Comparison of ENCODE assay signal across 7 mouse cellular contexts in the genomic region with DNA sequence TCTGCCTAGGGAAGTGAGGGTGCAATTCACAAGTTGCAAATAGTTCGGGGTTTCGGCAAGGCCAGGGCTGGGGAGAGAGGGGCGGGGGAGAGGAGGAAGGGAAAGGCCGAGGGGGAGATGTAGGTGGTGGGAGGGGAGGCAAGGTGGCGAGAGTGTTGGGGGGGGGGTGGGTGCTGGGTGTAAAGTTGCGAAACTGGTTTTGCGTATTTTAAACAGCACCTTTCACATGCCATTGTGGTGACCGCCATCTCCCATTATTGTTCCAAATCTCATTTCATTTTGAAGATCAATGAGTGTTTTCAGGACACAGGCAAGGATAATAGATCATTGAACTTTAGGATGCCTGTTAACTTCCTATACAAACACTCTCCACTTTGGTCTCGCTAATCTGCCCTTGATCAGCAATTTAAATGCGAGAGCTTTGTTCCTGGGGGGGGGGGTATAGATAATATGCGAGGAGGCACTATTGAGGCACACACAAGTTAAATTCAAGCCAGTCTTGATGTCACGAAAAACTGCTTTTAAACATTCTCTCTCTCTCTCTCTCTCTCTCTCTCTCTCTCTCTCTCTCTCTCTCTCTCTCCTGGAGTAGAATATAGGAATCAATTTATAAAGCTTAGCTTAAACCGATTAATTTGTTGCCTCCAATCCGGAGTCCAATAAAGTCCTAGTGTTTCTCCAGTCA. TPM values are rescaled to one million over a fixed set of nuclear protein-coding genes. Genes with fewer than 3 reads are reported as not detected.
A peak's percentile ranks its signal among the peaks of the same experiment; 100 is the strongest.
DNase-seq lines count a peak whose midpoint lies in the region; ATAC-seq lines count a peak whose summit lies in the region.

No protein-coding gene starts in this region.

- peak; percentile 26 for DNase-seq in thymus, postnatal 0 days (ENCODE audit: low spot score)
- no peak for DNase-seq in thymus, postnatal 14 days
- no peak for DNase-seq in left cerebral cortex, postnatal 36 days (ENCODE audit: low spot score in 2 of 2)
- no peak for DNase-seq in urinary bladder, adult 18-20 months (ENCODE audit: low spot score in 2 of 2)
- DNase-seq in adrenal gland, adult 2 months: no peak

- H3K9me3 ChIP-seq in forebrain, embryonic 13.5 days (replicated peaks): no peaks in the 10 kb centered on the region
- H3K9me3 ChIP-seq in liver, embryonic 16.5 days (replicated peaks; ENCODE audit: control insufficient read depth, low read length): no peaks in the 10 kb centered on the region

- peak overlapping the region; percentile 93 for H3K9ac ChIP-seq in forebrain, embryonic 13.5 days
- H3K9ac ChIP-seq in liver, embryonic 16.5 days (ENCODE audit: low read depth, low read length): peak overlapping the region; percentile 72

- 2% methylated on average over 14 of the region's 14 CpGs for WGBS in forebrain, embryonic 13.5 days
- 0% methylated on average over 14 of the region's 14 CpGs for WGBS in liver, embryonic 16.5 days (ENCODE audit: insufficient replicate concordance)

- H3K4me1 ChIP-seq in forebrain, embryonic 13.5 days: peaks cover 54% of the 10 kb centered on the region
- H3K4me1 ChIP-seq in liver, embryonic 16.5 days (ENCODE audit: control insufficient read depth, low read depth, low read length): peaks cover 29% of the 10 kb centered on the region

- no peak for ATAC-seq in forebrain, embryonic 13.5 days
- ATAC-seq in liver, embryonic 16.5 days (ENCODE audit: low read depth): no peak

- H3K27ac ChIP-seq in forebrain, embryonic 13.5 days: peak overlapping the region; percentile 97
- H3K27ac ChIP-seq in liver, embryonic 16.5 days (ENCODE audit: low read length): peak overlapping the region; percentile 74

- peak overlapping the region; percentile 71 for H3K4me2 ChIP-seq in forebrain, embryonic 13.5 days
- peak overlapping the region; percentile 82 for H3K4me2 ChIP-seq in liver, embryonic 16.5 days (ENCODE audit: low read depth, low read length)

- no peaks in the 10 kb centered on the region for H3K27me3 ChIP-seq in forebrain, embryonic 13.5 days
- peaks cover 2% of the 10 kb centered on the region for H3K27me3 ChIP-seq in liver, embryonic 16.5 days (ENCODE audit: control insufficient read depth, insufficient read depth, low read depth, low read length)

- intact Hi-C loops in left cerebral cortex, postnatal 36 days (cut with DNase I): loop anchor here (2.0 to 10.0 kb wide), 8 partner anchors 195 to 1320 kb away; a partner anchor contains a TSS

- H3K36me3 ChIP-seq in forebrain, embryonic 13.5 days (ENCODE audit: poor library complexity, severe bottlenecking): no peaks in the 10 kb centered on the region
- H3K36me3 ChIP-seq in liver, embryonic 16.5 days (ENCODE audit: control insufficient read depth, insufficient read depth): no peaks in the 10 kb centered on the region

- H3K4me3 ChIP-seq in forebrain, embryonic 13.5 days: peak overlapping the region; percentile 82
- H3K4me3 ChIP-seq in liver, embryonic 16.5 days (ENCODE audit: low read depth, low read length): peak overlapping the region; percentile 68

RNA-seq across cellular contexts. Expression of a gene that starts 2.3 kb away (rescaled TPM):
- polyA plus RNA-seq in thymus, postnatal 0 days (2015; fragmentation: Nextera tagmentation; extraction: Ambion mirVana): 39.6 and 43.4 TPM in 2 replicates
- 66.6 and 90.8 TPM in 2 replicates for polyA plus RNA-seq in forebrain, embryonic 13.5 days (2015; fragmentation: Nextera tagmentation; extraction: Ambion mirVana)
- polyA plus RNA-seq in liver, embryonic 16.5 days (2015; fragmentation: Nextera tagmentation; extraction: Ambion mirVana): 13.8 and 14.0 TPM in 2 replicates
- total RNA-seq in left cerebral cortex, postnatal 36 days (2021): 100 to 1,000 TPM; 301 to 330 TPM
- 10 to 100 TPM; 59.0 to 93.4 TPM for total RNA-seq in adrenal gland, adult 2 months (2021)
- polyA plus RNA-seq in adrenal gland, adult 2 months (2012; rRNA removed): 103 and 112 TPM in 2 replicates
